7 mouse cellular contexts compared by ENCODE assay signal in the genomic region with DNA sequence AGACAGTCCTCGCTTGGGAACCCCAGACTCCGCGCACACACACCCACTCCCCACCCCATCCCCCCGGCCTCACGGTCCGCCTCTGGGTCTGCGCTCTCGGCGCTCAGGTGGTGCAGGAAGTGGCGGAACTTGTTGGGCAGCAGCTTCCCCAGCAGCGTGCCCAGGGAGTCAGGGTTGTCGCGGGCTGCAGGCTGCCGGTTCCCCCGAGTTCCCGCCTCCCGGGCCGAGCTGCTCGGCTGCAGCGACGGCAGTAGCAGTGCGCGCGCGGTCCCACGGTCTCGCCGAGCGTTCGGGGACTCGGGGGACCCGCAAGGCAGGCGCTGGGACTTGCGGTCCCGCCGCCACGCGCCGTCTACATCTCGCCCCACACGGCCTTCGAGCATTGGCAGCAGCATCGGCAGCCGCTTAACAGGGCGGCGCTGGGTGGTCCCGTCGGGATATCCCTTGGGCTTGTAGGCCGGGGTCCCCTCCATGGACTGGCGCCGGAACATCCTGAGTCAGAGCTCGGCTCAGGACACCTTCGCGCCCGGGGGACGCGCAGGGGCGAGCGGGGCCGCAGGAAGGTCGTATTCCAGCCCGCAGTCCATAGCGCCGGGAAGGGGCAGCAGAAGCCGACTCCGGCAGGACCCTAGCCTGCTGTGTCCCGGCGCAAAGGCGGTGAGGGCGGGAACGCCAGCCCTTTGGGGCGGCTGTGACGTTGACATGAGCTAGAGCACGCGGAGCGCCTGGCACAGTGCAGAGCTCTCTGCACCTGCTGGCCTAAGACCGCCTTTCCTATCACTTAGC. TPM values are rescaled to one million over a fixed set of nuclear protein-coding genes. Genes with fewer than 3 reads are reported as not detected.
DNase-seq lines count a peak whose midpoint lies in the region; ATAC-seq and TF ChIP-seq lines count a peak whose summit lies in the region.

No protein-coding gene starts in this region.

- ATAC-seq in heart, embryonic 16.5 days (replicated peaks; ENCODE audit: extremely low read depth, insufficient read depth, low FRiP score), result peak; percentile 82
- no peak; the same call in 1 of the 2 replicates for ATAC-seq in midbrain, embryonic 15.5 days (replicated peaks)

- no peaks in the 10 kb centered on the region for H3K36me3 ChIP-seq in thymus, adult 2 months (ENCODE audit: control insufficient read depth, insufficient read depth, low read length)
- no peaks in the 10 kb centered on the region for H3K36me3 ChIP-seq in heart, embryonic 16.5 days (ENCODE audit: control insufficient read depth, insufficient read depth)
- H3K36me3 ChIP-seq in midbrain, embryonic 15.5 days (replicated peaks), result no peaks in the 10 kb centered on the region

- H3K9ac ChIP-seq in heart, embryonic 16.5 days (ENCODE audit: low read length), result peak overlapping the region; percentile 78
- H3K9ac ChIP-seq in midbrain, embryonic 15.5 days, result peak overlapping the region; percentile 39

- peak overlapping the region; percentile 96 for H3K4me2 ChIP-seq in heart, embryonic 16.5 days (ENCODE audit: low read depth, low read length)
- peak overlapping the region; percentile 67 for H3K4me2 ChIP-seq in midbrain, embryonic 15.5 days

- 0 out of 2 replicates have a peak, but pooled peaks have one; percentile 8 for TF ChIP-seq CTCF in thymus, adult 2 months (IDR thresholded peaks at IDR 0.05; ENCODE audit: borderline replicate concordance, control insufficient read depth, extremely low read depth, insufficient read depth, low read length, poor library complexity)

- H3K4me3 ChIP-seq in thymus, adult 2 months (ENCODE audit: control insufficient read depth, insufficient read depth, low read length), result peak overlapping the region; percentile 40
- peak overlapping the region; percentile 59 for H3K4me3 ChIP-seq in heart, embryonic 16.5 days (ENCODE audit: low read length)
- H3K4me3 ChIP-seq in midbrain, embryonic 15.5 days, result peak overlapping the region; percentile 38

- peaks cover 20% of the 10 kb centered on the region for H3K4me1 ChIP-seq in thymus, adult 2 months (replicated peaks; ENCODE audit: control insufficient read depth, insufficient read depth, low read length)
- H3K4me1 ChIP-seq in heart, embryonic 16.5 days (ENCODE audit: control insufficient read depth, insufficient read depth, low read length), result peaks cover 13% of the 10 kb centered on the region
- H3K4me1 ChIP-seq in midbrain, embryonic 15.5 days, result peaks cover 27% of the 10 kb centered on the region

- TF ChIP-seq POLR2A in thymus, adult 2 months (IDR thresholded peaks at IDR 0.05; ENCODE audit: control insufficient read depth, extremely low read depth, insufficient read depth, low read length, poor library complexity), result 0 out of 2 replicates have a peak, but pooled peaks have one; percentile 25

- H3K9me3 ChIP-seq in heart, embryonic 16.5 days (replicated peaks; ENCODE audit: control insufficient read depth, low read length), result no peaks in the 10 kb centered on the region
- H3K9me3 ChIP-seq in midbrain, embryonic 15.5 days, result no peaks in the 10 kb centered on the region

- H3K27me3 ChIP-seq in thymus, adult 2 months (ENCODE audit: control insufficient read depth, insufficient read depth, low read length), result no peaks in the 10 kb centered on the region; the same call in 1 of the 2 replicates
- peaks cover 12% of the 10 kb centered on the region for H3K27me3 ChIP-seq in heart, embryonic 16.5 days (ENCODE audit: control insufficient read depth, insufficient read depth, low read length)
- H3K27me3 ChIP-seq in midbrain, embryonic 15.5 days (replicated peaks), result peaks cover 18% of the 10 kb centered on the region

- DNase-seq in thymus, adult 2 months, result peak; percentile 35
- no peak for DNase-seq in thymus, adult 18-20 months
- DNase-seq in embryo, embryonic 11 days, result peak; percentile 70
- DNase-seq in kidney, postnatal 4 days, result peak; percentile 59 to 71
- DNase-seq in spleen, adult 12 weeks (ENCODE audit: low spot score), result no peak

- under 1% methylated on average over 77 of the region's 77 CpGs for WGBS in thymus, adult 2 months
- 1% methylated on average over 77 of the region's 77 CpGs for WGBS in heart, embryonic 16.5 days
- WGBS in midbrain, embryonic 15.5 days, result under 1% methylated on average over 77 of the region's 77 CpGs

- H3K27ac ChIP-seq in thymus, adult 2 months (ENCODE audit: control insufficient read depth, insufficient read depth, low read length), result no peak overlapping the region
- no peak overlapping the region for H3K27ac ChIP-seq in heart, embryonic 16.5 days (ENCODE audit: low read length)
- no peak overlapping the region for H3K27ac ChIP-seq in midbrain, embryonic 15.5 days

RNA-seq across cellular contexts. Expression of a gene that starts 2.2 kb away (rescaled TPM):
- 4.0 and 5.2 TPM in 2 replicates for polyA plus RNA-seq in thymus, adult 2 months (2012; rRNA removed)
- 2.2 and 2.7 TPM in 2 replicates for polyA plus RNA-seq in heart, embryonic 16.5 days (2015; fragmentation: Nextera tagmentation; extraction: Ambion mirVana)
- 1.2 and 1.7 TPM in 2 replicates for polyA plus RNA-seq in midbrain, embryonic 15.5 days (2015; fragmentation: Nextera tagmentation; extraction: Ambion mirVana)

RNA-seq across cellular contexts. Expression of a gene that starts 6.4 kb away (rescaled TPM):
- polyA plus RNA-seq in thymus, adult 2 months (2012; rRNA removed), result 30.5 and 33.9 TPM in 2 replicates
- 90.0 and 90.4 TPM in 2 replicates for polyA plus RNA-seq in heart, embryonic 16.5 days (2015; fragmentation: Nextera tagmentation; extraction: Ambion mirVana)
- 122 and 123 TPM in 2 replicates for polyA plus RNA-seq in midbrain, embryonic 15.5 days (2015; fragmentation: Nextera tagmentation; extraction: Ambion mirVana)

RNA-seq across cellular contexts. Expression of a gene that starts 28.9 kb away (rescaled TPM):
- 97.6 and 103 TPM in 2 replicates for polyA plus RNA-seq in thymus, adult 2 months (2012; rRNA removed)
- polyA plus RNA-seq in heart, embryonic 16.5 days (2015; fragmentation: Nextera tagmentation; extraction: Ambion mirVana), result 20.1 and 22.5 TPM in 2 replicates
- 44.9 and 47.5 TPM in 2 replicates for polyA plus RNA-seq in midbrain, embryonic 15.5 days (2015; fragmentation: Nextera tagmentation; extraction: Ambion mirVana)

RNA-seq across cellular contexts. Expression of a gene that starts 33.5 kb away (rescaled TPM):
- 2.2 and 2.5 TPM in 2 replicates for polyA plus RNA-seq in thymus, adult 2 months (2012; rRNA removed)
- polyA plus RNA-seq in heart, embryonic 16.5 days (2015; fragmentation: Nextera tagmentation; extraction: Ambion mirVana), result 10.8 and 13.9 TPM in 2 replicates
- 3.7 and 4.0 TPM in 2 replicates for polyA plus RNA-seq in midbrain, embryonic 15.5 days (2015; fragmentation: Nextera tagmentation; extraction: Ambion mirVana)

Comparison
In these comparisons a context has a peak if more than half of its experiments do, and no peak if none do; other contexts are left out.
1. DNase-seq: peak in thymus, adult 2 months (single experiment), embryo, embryonic 11 days (single experiment) and kidney, postnatal 4 days (2 of 2); none in thymus, adult 18-20 months (0 of 2) and spleen, adult 12 weeks (single experiment).
2. Peak in every context shown above with its lines, with median percentiles within 50 percentile points of each other: H3K4me3 ChIP-seq.